Mouse (Mus musculus) heart, adult 11 months (tissue): ENCODE results near the gene Taldo1.
A peak's percentile ranks its signal among the peaks of the same experiment; 100 is the strongest.
"Not testable (repeated sequence)": the region's sequence is repeated elsewhere in the genome, so short reads cannot be mapped to it uniquely, and the experiment has no call there.

Experiments used
- DNase-seq: peaks from one replicate; pipeline ENCODE4 v3.0.0; 2022

Taldo1 gene

DNA sequence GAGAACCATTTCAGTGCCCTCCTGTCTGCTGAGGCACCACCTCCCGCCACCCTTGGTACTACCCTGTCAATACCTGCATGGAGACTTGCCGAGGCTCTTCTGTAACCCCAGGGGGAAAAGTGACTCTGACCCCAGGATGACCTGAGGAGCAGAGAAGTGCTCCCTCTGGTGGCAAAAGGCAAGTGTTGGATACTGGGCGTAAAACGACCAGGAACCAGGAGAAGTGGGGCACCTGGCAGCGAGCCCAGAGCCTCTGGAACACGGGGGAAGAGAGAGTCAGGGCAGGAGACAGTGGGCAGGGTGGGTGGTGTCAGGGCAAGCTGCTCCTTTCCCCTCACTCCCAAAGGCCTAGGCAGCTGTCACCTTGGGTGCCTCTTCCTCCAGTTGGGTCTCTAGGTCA lies 48.6 kb downstream of the Taldo1 start:
- DNase-seq = peak; percentile 96

DNA sequence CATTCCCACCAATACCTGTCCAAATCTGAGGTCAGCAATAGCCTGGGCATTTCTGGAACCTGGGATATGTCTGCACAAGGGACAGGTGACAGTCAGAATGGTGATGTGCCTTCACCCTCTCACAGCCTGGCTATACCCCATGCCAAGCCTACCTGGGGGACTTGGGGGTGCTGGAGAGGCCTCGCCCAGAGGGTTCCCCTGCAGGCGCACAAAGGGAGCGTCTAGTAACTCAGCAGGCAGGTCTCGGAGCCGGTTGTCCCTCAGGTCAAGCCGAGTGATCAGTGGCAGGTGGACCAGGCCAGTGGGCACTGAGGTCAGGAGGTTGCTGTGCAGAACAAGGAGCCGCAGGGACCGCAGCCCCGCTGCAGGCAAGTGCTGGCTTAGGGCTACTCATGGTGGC lies 49.5 kb downstream of the Taldo1 start:
- DNase-seq = peak; percentile 93

DNA sequence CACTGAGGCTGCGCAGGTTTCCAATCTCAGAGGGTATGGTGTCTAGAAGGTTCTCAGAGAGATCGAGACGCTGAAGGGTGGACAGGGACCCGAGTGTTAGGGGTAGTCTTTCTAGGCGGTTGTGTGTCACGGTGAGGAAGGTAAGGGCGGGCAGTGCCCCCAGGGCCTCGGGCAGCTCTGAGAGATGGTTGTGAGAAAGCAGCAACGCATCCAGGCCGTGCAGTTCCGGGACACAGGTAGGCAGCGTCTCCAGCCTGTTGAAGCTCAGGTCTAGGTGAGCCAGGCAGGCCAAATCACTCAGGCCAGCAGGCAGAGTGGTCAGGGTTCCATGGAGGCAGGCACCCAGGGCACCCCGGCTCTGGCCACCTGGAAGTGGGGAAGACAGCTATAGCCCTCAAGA lies 50.2 kb downstream of the Taldo1 start:
- peak; percentile 92 for DNase-seq

DNA sequence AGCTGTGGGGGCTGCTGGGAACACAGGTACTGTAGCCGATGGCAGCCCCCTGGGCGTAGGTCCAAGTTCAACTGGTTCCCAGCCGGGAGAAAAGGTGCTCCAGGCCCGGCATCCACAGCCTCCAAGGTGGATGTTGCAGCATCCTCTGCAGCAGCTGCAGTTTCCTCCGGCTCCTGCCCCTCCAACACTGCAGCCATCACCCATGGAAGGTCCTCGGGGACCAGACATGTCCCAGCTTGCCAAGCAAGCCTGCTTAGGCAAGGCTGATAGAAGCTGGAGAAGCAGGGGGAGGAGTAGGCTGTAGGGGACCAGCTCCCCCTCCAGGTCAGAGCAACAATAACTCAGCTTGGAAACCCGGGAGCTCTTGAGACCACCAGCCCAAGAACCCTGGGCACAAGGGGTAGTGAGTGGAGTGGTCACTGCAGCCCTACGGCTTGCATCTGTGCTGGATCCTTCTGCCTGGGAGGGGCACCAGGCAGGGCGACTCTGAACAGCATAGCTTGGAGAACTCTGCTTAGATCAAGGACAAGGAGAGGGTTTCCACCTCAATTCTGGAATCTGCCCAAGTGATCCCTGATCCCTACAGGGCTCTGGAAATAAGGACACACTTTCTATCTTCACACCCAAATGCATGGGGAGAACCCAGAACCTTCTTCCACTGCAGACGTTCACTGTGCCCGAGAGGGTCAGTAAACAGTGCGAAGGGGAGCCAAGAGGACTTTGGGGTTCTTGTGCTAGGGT lies 51.3 kb downstream of the Taldo1 start:
- peak; percentile 95 for DNase-seq

DNA sequence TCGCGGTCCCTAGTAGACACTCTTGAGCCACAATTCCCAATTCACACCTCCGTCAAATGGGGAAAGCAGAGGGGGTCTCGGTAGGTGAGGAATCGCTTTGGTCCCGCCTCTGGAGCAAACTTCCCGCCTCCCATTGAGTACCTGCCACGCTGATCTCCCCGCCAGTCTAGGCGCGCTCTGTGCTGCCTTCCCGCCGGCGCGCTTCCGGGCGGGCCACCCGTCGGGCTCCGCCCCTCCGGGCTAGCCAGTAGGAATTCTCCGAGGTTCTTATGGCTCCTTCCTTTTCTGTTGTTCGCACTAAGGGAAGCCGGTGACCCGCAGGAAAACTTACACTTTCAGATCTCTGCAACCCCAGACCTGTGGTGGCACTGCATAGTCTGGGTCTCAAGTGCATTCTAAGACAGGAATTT lies 51.8 kb downstream of the Taldo1 start, which contains the start of gene Pidd1:
Gene Pidd1 (minus strand): TSS at position 198 of the 410 bp plus-strand sequence.
- DNase-seq = peak; percentile 97

DNA sequence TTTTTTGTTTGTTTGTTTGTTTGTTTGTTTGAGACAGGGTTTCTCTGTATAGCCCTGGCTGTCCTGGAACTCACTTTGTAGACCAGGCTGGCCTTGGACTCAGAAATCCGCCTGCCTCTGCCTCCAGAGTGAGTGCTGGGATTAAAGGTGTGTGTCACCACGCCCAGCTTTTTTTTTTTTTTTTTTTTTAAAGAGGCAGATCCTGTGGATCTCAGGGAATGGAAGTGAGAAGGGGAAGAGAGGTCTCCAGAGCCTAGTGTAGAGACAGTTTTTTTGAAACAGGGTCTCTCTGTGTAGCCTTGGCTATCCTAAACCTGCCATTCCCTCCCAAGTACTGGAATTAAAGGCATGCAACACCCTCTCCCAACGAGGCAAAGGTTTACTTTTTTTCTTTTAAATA lies 54.4 kb downstream of the Taldo1 start:
- DNase-seq = not testable (repeated sequence)

DNA sequence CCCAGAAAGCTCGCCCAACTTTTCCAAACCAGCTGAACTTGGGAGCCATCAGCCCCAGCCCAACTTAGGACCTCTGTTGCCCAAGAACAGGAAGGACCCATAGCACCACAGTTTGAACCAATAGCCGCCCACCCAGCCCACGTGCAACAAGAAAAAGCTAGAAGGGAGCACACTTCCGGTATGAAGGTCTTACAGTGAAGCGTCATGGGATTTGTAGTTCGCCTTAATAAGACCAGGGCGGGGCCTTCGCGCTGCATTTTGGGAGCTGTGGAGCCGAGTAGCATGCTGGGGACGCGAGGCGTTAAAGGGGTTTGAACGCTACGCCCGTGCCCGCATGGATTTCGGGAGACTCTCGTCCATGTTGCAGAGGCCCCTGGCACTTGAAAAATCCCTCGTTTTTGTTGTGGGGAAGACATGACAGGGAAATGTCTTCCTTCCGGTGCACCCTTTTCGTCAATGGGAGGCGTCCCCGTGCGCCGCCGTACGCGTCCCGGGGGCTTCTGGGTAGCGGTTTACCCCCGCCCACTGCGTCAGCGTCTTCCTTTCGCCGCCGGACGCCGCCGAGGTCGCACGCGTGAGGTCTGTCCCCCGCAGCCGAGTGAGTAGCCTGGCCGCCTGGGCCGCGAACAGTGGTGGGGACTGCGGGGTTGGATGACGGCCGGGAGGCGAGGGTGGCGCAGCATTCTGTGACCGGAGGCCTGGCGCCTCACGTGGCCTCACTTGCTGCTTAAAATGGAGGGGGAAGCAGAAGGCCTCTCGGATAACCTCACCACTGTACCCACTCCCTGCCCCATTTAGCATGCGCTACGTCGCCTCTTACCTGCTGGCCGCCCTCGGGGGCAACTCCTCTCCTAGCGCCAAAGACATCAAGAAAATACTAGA lies 55.4 kb downstream of the Taldo1 start, which contains the start of gene Rplp2:
Gene Rplp2 (plus strand): TSS at position 261 of the 882 bp plus-strand sequence.
- DNase-seq = peak; percentile 99

DNA sequence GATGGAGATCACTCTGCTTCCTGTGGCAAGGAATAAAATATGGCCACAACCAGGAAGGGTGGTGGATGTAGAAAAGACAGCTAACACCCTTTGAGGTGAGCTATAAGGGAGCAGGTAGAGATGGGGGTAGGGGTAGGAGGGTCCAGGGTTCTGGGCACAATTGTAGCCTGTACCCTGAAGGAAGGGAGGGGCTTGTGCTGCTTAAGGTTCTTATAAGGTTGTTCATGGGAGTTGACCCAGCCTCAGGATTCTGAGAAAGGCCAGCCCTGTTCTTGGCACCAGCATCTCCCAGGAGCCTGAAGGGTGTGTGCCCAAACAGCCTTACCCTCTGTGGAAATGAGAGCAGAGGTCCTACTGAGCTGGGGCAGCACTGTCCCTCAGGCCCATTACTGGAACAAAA lies 59.9 kb downstream of the Taldo1 start:
- peak; percentile 92 for DNase-seq
